Mouse (Mus musculus): ENCODE data around the gene Cenph.
"Not testable (repeated sequence)": the region's sequence is repeated elsewhere in the genome, so short reads cannot be mapped to it uniquely, and the experiment has no call there.

Gene Cenph

GRCm38 (mm10) chr13:100775252-100776055, at the start of gene Cenph:
Gene Cenph, minus strand, starts transcription at chr13:100775899.
- DNase-seq: peak; percentile 79

- no peak for DNase-seq
Measured at GRCm38 (mm10) chr13:100824916-100825315, 49.2 kb upstream of the Cenph start.

GRCm38 (mm10) chr13:100824306-100824705, 48.6 kb upstream of the Cenph start:
- DNase-seq: no peak

GRCm38 (mm10) chr13:100823863-100824262, 48.2 kb upstream of the Cenph start:
- DNase-seq: no peak

GRCm38 (mm10) chr13:100814451-100814850, 38.8 kb upstream of the Cenph start:
- DNase-seq: no peak

GRCm38 (mm10) chr13:100805776-100806175, 30.1 kb upstream of the Cenph start:
- peak; percentile 24 for DNase-seq

- DNase-seq: no peak
Measured at GRCm38 (mm10) chr13:100797171-100797570, 21.5 kb upstream of the Cenph start.

GRCm38 (mm10) chr13:100789083-100789482, 13.4 kb upstream of the Cenph start:
- no peak for DNase-seq

GRCm38 (mm10) chr13:100788057-100788456, 12.4 kb upstream of the Cenph start:
- not testable (repeated sequence) for DNase-seq

GRCm38 (mm10) chr13:100787316-100788010, 11.8 kb upstream of the Cenph start:
- DNase-seq: no peak

GRCm38 (mm10) chr13:100786414-100786867, 10.7 kb upstream of the Cenph start, which contains the start of gene Ccnb1:
Gene Ccnb1, minus strand, starts transcription at chr13:100786570.
- DNase-seq: peak; percentile 91

- peak; percentile 14 for DNase-seq
Measured at GRCm38 (mm10) chr13:100785806-100786413, 10.2 kb upstream of the Cenph start.

GRCm38 (mm10) chr13:100777491-100777890, 1.8 kb upstream of the Cenph start:
- no peak for DNase-seq

- DNase-seq: no peak
Measured at GRCm38 (mm10) chr13:100776710-100777109, 1.0 kb upstream of the Cenph start.

- DNase-seq: no peak
Measured at GRCm38 (mm10) chr13:100776056-100776419, 339 bp upstream of the Cenph start.

- no peak for DNase-seq
Measured at GRCm38 (mm10) chr13:100774704-100775103, 995 bp downstream of the Cenph start.

- DNase-seq: no peak
Measured at GRCm38 (mm10) chr13:100755329-100755728, 20.4 kb downstream of the Cenph start.

- DNase-seq: no peak
Measured at GRCm38 (mm10) chr13:100754186-100754585, 21.5 kb downstream of the Cenph start.

- no peak for DNase-seq
Measured at GRCm38 (mm10) chr13:100753011-100753410, 22.7 kb downstream of the Cenph start.

GRCm38 (mm10) chr13:100752529-100752928, 23.2 kb downstream of the Cenph start:
- no peak for DNase-seq

- no peak for DNase-seq
Measured at GRCm38 (mm10) chr13:100751402-100751801, 24.3 kb downstream of the Cenph start.

GRCm38 (mm10) chr13:100750799-100751198, 24.9 kb downstream of the Cenph start:
- DNase-seq: no peak

GRCm38 (mm10) chr13:100748638-100749037, 27.1 kb downstream of the Cenph start:
- DNase-seq: no peak

GRCm38 (mm10) chr13:100746090-100746489, 29.6 kb downstream of the Cenph start:
- no peak for DNase-seq
